Mouse (Mus musculus) ovary, adult 18-20 months (tissue): ENCODE data around the gene Tmem121.

Experiments
- DNase-seq: peaks from one replicate; pipeline ENCODE4 v3.0.0; 2022; ENCODE audit warnings: low spot score, mixed read lengths

Gene Tmem121

DNA sequence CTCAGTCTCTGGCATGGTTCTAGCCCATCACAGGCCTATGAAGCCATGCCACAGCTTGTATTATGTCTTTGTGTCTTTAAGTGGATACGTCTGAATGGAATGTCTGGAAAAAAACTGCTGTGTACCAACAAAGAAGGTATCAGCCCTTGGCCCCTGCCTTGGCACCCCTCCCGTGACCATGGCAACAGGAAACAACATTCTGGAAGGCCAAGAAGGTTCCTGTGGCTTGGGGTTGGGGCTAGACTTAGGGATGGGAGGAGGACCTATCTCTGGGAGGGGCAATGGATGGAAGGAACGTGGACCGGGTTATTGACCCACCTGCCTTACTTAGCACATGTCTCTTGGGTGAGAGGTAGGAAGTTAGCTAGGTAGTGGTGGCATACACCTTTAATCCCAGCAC is 36.4 kb upstream of the Tmem121 start:
- no peak for DNase-seq

DNA sequence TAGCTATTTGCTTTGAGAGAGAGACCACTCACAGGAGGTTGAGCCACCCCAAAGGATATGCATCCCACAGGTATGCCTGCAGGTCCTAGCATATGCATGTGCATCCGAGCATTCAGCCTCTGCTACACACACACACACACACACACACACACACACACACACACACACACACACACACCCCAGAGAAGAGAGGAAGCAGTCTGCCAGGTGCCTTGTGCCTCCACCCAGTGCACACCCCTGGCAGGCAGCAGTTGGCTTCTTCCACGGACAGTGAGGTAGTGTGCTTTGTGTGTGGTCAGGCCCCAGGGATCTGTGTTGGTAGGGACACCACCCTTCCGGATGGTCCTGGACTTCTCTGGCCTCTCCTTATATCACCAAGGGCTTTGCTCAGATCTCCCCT is 35.8 kb upstream of the Tmem121 start:
- DNase-seq: no peak

DNA sequence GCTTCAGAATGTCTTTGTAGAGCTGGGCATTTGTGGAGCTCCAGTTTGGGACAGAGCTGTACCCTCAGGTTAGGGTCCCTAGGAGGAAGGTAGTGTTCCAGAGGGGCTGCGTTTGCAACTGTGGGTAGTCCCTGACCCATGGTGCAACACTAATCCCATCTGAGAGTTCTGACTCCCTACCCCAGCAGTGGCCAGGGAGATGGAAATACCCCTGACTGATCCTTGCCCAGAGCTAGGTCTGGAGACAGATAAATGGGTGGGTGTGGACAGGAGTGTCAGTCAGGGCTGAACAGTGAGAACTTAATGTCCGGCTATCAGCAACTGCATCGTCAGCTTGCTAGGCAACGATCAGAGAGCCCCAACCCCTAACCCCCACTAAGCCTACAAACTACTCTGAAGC is 35.1 kb upstream of the Tmem121 start:
- no peak for DNase-seq

DNA sequence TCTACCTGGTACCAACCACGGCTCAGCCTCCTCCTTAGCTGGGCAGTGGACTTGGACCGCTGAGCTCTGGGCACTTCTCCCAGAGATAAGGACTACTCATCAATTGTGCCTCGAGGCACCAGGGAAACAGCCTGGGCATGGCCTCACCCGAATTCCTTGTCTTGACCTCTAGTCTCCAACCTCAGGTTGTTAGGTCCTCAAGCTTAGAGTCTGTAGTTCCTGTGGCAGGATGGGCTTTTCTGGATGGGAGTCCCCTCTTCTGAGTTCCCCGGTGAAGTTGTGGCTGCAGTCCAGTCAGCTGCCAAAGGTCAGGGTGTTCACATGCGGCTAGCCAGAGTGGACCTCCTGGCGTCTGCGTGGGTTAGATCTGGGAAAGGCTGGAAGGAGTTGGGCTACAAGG is 34.7 kb upstream of the Tmem121 start:
- DNase-seq: no peak

DNA sequence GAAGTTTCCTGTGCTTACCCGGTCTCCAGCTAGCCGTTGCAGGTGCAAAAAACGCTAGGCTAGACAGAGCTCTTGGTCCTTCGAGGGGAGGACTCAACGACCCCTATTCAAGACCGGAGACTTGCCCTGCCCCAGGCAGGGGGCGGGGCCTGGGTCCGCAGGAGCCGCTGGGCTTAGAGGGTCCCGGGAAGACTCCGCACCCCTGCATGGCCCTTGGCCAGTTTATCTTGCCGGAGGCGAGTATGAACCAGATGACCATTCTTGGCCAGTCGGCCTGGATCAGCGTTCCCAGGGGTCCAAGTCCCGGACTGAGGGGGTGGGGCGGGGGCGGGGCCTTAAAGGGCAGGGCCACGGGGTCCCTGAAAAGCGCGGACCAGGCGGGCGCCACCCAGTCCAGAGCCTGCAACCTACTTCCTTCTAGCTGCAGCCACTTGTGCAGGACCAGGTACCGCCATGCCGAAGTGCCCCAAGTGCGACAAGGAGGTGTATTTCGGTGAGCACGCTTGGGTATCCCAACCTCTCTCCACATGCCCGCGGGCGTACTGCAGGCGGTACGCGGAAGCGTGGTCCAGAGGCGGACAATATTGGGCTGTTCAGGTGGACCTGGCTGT is 34.0 kb upstream of the Tmem121 start:
- DNase-seq: no peak

DNA sequence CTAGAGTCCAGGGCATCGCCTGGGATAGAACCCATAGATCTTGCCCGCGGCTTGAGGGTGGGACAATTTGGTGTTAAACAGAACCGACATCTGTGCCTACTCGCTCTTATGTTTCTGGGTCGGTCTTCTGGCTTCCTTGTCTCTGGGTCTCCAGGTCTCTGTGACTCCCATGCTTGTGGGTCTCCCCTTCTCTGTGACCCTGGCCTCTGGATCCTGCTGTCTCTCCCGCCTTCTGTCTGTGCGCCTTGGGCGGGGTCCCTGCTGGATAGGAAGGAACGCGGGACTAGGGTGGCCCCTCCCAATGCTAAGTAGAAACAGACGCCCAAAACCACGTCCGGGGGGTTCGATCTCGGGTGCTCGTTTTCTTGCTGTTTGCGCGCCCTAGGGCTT is 33.5 kb upstream of the Tmem121 start:
- DNase-seq: no peak

DNA sequence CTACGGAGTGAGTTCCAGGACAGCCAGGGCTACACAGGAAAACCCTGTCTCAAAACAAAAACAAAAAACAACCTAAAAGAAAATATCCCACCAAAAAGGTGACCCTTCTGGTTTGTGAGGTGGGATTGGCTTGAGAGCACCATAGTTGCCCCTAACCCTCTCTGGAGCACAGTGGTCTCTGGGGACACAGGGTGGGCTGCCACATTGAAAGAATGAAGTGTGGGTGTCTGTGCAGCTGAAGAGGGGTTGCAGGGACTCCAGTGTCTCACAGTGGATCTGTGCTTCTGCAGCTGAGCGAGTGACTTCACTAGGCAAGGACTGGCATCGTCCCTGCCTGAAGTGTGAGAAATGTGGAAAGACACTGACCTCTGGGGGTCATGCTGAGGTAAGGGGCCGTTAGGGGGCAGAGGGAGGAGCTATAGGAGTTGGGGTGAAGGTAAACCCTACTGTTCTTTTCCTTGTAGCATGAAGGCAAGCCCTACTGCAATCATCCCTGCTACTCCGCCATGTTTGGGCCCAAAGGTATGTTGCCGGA is 32.7 kb upstream of the Tmem121 start:
- DNase-seq: no peak

DNA sequence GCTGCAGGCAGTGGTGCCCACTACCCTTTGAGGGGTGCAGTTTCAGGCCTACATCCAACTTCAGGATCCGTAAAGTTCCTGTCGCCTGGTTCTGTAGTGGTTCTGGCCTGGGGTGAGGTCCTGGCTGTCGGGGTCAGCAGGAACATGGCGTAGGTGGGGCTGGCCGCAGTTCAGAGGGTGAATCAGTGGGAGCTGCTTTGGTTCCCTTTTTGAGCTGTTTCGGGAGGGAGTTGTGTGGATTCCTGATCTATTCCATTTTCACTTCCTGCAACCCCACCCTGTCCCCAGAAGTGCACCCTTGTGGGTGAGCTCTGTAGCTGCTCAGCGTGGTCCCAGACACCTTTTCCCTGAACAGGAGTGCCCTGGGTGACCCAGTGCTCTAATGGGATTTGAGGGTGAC is 31.8 kb upstream of the Tmem121 start:
- no peak for DNase-seq

DNA sequence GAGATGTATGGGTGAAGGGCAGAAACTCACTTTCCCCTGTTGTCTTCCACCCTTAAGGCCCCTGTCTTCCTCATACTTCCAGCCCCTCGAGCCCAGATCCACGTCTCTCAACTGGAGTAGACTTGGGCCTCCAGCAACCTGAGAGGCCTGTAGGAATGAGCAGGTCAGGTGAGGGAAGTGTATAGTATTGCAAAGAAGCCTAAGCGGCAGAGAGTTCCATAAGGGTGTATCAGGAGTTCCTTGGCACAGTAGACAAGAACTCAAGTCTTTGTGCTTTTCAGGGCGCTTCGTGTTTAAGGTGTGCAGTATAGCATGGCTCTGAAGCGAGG is 31.0 kb upstream of the Tmem121 start:
- no peak for DNase-seq

DNA sequence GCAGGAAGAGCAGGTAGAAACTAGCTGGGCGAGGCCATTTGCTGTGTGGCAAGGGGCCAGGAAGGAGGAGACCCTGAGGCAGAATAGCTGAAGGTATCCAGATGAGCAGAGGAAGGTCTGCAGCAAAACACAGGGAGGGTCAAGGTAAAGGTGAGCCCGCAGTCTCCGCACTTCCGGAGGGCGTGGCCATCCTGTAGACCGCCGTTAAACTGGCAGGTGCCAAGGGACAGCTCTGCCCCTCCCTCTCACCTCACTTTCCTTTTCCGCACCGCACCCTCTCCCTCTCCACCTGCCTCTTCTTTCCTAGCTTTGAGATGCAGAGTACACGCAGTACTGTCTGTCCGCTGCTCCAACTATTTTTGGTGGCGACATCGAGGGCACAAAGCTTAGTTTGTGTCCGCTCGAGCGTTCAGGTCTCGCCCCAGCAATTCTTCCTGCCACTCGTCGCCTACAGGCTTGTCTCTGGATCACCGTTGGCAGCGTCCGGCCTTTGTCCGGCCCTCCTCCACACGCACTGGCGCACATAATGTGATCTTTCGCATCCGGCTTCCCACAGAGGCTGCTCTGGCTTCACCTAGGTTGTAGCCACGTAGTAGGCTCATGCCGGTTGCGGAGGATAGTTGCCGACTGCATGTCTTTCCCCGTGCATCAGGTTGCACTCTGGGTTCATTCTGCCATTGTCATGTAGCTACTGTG is 30.5 kb upstream of the Tmem121 start:
- DNase-seq: peak; percentile 47

DNA sequence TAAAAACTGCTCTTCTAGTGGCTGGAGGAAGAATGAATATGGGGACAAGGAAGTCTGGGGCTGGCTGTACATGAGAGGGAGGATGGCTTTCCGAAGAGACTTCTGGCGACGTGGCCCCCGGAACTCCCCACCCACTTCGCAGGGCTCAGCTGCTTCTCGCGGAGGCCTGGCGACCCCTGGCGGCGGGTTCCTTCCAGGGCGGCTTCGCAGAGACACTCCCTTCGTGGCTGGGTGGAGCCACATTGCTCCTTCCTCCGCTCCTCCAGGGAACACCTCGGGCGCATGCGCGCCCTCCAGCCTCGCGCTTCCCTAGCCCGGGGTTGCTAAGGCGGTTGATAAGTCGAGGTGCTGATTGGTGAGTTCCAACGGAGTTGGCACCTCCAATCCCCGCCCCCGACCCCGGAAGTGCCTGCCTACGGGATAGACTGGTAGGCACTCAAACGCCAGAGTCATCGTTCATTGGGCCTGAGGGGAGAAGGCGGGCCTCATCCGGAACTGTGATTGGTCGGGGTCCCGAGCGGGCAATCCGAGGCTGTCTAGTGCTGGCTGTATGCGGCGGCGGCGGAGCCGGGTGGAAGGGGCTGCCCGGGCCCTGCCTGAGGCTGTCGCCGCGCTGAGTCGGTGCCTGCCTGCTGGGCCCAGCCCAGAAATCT is 29.7 kb upstream of the Tmem121 start, which contains the start of gene Tedc1:
TSS of gene Tedc1 (plus strand) at position 535 of the 653 bp plus-strand sequence.
- DNase-seq: peak; percentile 100

DNA sequence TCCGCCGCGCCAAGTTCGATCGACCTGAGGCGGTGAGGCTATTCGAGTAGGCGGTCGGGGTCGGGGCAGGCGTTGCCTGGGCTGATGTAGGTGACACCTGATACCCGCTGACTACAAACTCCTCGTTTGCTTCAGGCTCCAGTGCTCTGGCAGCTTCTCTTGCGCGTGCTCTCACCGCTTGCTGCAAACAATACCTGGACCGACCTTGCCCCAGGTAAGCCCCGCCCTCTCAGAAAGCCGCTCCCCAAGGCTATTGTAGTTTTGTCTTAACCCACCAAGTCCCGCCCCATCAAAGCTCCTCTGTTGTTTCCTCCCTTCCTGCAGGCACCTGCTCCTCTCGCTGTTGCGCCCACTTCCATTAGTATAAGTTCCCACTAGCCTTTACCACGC is 29.2 kb upstream of the Tmem121 start:
- DNase-seq: peak; percentile 30

DNA sequence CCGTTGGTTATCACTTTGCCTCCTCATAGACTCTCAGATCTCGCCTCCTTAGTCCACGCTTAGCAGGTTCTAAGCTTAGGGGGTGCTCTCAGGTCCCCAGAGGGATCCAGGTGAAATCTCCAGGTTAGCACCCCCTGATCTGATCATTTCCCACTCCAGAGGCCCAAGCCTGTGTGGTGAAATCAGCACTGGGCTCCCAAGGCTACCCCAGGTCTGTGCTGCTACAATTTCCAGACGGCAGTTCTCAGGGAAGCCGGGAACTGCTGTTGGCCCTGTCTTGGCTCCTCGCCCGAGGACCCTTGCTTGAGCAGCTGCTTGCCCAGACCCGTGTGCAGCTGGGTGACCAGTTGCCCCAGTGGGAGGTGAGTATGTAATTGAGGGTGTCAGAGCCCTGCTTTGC is 28.7 kb upstream of the Tmem121 start:
- no peak for DNase-seq

DNA sequence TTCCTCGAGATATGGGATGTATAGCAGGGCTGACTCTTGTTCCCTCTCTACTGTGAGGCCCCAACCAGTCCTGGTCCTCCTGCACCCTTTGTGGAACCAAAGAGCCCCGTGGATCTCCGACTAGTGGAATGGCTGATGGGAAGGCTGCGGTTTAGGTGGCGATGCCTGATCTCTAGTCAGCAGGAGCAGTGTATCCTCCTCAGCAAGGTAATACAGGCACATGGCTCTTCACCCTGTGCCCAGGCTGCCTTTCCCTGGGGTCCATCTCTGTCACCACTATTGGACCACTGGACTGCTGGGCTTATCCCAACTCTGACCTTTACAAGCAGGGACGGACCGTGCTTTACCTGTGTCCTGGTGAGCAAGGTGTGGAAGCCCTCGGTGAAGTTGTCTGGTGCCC is 28.2 kb upstream of the Tmem121 start:
- DNase-seq: no peak

DNA sequence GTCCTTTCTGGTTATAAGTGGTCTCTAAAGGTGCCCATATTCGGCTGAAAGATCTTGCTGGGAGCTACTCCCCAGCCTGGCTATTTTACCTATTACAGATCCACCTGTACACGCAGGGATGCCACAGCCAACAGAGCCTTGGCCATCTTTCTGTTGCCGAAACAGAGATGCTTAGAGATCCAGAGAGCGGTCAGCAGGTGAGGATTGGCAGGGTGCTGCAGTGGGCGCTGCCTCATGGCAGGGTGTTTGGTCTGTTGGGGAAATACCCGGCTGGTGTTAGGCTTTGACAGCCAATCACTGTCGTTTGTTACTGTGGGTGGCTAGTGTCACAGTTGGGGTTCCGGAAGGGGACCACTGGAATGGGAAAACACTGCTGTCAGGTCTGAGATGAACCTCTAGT is 27.8 kb upstream of the Tmem121 start:
- DNase-seq: no peak

DNA sequence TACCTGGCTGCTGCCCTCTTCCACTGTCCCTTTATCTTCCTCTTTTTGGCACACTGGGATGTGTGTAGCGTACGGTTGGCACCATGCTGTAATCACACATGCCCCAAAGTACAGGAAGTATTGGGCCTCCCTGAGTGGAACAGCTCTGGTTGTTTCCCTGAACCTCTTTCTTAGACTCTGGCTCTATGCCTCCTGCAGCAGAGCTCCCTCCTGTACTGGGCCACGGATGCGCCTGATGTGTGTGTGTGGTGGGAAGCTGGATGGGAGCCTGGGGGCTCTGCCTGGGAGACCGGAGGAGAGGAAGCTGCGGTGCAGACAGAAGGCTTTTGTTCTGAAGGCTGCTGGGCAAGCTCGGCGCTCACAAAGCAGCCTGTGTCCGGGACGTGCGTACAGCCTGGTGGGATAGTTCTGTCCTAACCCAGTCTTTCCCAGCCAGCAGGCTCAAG is 22.1 kb upstream of the Tmem121 start:
- no peak for DNase-seq

DNA sequence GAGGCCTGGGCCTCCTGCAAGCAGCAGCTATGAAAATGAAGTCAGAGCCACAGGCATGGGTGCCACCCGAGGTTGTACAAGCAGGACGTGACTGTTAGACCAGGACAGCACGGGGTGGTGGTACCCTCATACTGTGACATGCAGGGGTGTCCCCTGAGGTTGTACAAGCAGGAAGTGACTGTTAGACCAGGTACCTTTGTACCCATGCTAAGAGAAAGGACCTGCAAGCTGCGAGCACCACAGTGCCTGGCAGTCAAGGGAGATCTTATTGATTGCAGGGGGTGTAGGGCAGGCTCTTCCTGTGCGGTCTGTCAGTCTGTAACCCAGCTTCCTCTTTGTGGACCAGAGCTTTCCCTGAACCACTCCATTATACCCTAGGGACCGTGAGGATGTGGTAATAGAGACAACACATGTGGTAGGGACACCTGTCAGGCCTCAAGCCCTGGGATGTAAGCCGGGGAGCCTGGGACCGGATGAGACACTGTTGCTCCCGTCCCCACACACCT is 17.6 kb upstream of the Tmem121 start:
- DNase-seq: no peak

DNA sequence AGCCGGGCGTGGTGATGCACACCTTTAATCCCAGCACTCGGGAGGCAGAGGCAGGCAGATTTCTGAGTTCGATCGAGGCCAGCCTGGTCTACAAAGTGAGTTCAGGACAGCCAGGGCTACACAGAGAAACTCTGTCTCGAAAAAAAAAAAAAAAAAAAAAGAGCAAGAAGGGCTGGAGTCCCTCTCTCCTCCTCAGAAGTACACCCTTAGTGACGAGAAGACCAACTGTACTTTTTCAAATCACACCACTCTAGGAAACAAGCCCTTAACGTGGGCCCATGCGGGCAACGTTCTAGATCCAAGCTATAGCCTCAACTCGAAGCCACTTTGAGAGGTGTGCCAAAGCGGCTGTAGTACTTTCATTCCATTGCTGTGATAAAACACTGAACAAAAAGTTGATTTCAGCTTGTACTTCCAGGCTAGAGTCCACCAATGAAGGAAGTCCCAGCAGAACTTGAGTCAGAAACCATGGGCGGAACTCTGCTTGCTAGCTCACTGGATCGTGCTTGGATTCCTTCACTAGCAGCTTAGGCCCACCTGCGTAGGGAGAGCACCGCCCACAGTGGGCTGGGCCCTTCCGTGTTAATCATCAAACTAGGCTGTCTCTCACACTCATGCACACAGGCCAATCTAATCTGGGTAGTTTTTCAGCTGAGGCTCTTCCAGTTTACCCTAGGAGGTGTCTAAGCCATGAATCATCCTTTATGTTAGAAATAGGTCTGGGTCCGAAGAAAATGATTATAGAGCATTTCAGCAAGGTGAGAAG is 8.6 kb upstream of the Tmem121 start:
- DNase-seq: no peak

DNA sequence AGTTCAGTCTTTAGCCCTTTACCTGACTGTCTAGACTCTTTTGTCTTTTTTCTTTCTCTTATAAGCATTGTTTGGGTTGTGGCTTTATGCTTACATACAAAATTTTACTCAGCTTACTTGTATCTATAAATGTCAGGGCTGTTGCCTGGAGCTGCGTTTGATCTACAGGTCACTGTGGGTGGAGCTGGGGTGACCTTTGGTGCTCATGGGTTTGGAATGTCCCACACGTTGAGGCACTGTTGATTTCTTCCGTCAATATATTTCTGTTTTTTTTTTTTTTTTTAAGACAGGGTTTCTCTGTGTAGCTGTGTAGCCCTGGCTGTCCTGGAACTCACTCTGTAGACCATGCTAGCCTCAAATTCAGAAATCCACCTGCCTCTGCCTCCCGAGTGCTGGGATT is 4.7 kb upstream of the Tmem121 start:
- DNase-seq: no peak

DNA sequence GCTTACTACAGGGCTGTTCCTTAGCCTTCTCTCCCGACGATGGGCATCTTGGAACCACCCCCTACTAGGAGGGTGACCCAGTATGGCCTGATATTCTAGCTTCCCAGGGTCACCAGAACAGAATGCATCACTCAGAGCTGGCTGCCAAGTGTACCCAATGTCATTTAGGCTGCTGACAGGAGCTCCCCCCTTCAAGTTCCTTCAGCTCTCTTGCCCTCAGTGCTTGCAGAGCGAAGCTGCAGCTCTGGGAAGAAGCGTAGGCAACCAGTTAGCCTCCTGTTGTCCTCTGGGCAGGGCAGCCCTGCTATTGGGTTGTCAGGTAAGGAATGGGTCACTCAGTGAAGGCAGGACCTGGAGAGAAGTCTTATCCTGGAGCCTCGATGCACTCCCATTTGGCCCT is 785 bp upstream of the Tmem121 start:
- no peak for DNase-seq

DNA sequence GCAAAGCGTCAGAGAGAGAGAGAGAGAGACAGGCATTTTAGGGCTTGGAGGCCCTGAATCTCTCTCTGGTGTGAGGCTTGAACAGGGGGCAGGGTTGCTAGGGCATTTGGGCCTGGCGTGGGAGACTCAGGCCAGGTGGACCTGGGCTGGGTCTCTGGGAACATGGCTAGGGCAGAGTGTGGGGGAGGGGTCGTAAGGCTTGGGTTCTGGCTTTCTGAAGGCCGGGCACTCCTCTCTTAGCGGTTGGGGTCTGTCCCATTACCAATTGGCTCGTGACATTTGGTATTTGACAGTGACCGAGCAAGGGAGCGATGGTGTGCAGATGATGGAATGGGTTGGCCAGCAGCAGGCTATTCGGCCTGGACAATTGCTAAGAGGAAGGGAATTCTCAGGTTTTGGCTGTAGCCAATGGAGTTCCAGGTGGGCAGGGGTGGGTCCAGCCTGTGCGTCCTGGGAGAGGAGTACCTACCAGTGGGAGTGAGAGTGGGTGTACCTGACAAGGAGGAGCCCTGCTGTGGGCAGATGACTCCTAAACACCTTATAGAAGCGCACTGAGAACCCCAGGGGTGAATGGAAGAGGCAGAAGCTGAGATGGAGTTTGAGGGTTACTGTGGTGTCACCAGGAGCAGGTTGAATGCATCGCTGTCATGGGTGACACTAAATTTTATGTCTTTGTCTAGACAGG is 738 bp downstream of the Tmem121 start:
- no peak for DNase-seq

DNA sequence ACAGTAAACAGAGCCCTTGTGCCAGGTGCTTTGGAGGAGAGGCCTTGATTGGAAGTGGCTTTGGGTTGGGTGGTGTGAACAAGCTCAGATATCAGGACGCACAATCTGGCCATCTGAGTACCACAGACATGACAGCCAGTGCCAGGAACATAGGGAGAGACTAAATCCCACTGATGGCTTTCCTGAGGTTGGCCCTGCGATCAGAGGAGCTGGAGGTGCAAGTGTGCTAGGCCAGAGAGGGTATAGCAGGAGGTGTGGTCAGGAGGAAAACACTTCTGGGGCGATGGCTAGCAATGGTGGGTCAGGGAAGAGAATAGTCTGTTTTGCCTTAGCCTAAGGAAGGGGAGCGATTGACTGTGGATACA is 1.3 kb downstream of the Tmem121 start:
- DNase-seq: no peak
